Mouse (Mus musculus) brain, embryonic 18.5 days (tissue): ENCODE measurements around the gene Gtpbp6.
"Not testable (repeated sequence)": the region's sequence is repeated elsewhere in the genome, so short reads cannot be mapped to it uniquely, and the experiment has no call there.

Experiments used
- DNase-seq: peaks from one replicate; pipeline ENCODE4 v3.0.0-alpha.2; 2012; ENCODE audit warnings: low read depth, low spot score

Gene Gtpbp6

GRCm38 (mm10) chr5:110100921-110101631 is 6.9 kb downstream of the Gtpbp6 start:
- no peak for DNase-seq

GRCm38 (mm10) chr5:110099656-110100580 is 8.1 kb downstream of the Gtpbp6 start, which contains the start of gene Plcxd1:
Gene Plcxd1 (plus strand): TSS chr5:110099969.
- DNase-seq: no peak

- no peak for DNase-seq
These were observed 9.0 kb downstream of the Gtpbp6 start for GRCm38 (mm10) chr5:110098991-110099477.

GRCm38 (mm10) chr5:110094847-110095213 is 13.2 kb downstream of the Gtpbp6 start:
- no peak for DNase-seq

- DNase-seq: peak; percentile 76
These were observed 13.8 kb downstream of the Gtpbp6 start, which contains the start of gene Gm35315 for GRCm38 (mm10) chr5:110094030-110094846. Gene Gm35315 (minus strand): TSS chr5:110094420.

- no peak for DNase-seq
These were observed 16.5 kb downstream of the Gtpbp6 start for GRCm38 (mm10) chr5:110091546-110091945.

- no peak for DNase-seq
These were observed 21.7 kb downstream of the Gtpbp6 start for GRCm38 (mm10) chr5:110086161-110086866.

GRCm38 (mm10) chr5:110082961-110083360 is 25.0 kb downstream of the Gtpbp6 start:
- DNase-seq: no peak

- DNase-seq: not testable (repeated sequence)
These were observed 35.6 kb downstream of the Gtpbp6 start, which contains the start of gene Gm17655 for GRCm38 (mm10) chr5:110072413-110072812. Gene Gm17655 (minus strand): TSS chr5:110072513.

- DNase-seq: peak; percentile 60
These were observed 50.2 kb downstream of the Gtpbp6 start for GRCm38 (mm10) chr5:110057637-110058408.
